Mouse (Mus musculus) myocyte (in vitro differentiated cells): Measurements from ENCODE around the gene Lpar1. TPM values are rescaled to one million over a fixed set of nuclear protein-coding genes. Genes with fewer than 3 reads are reported as not detected.

Source experiments
- H3K27me3 ChIP-seq: one replicate; pipeline ENCODE4 v1.6.1; 2011; ENCODE audit not compliant: control insufficient read depth, insufficient read depth, insufficient read length
- H3K36me3 ChIP-seq: one replicate; pipeline ENCODE4 v1.6.1; 2011; ENCODE audit not compliant: control insufficient read depth, insufficient read depth
- H3K4me2 ChIP-seq: one replicate; pipeline ENCODE4 v1.6.1; 2011; ENCODE audit warnings: low read depth, control low read depth
- H3K4me3 ChIP-seq: one replicate; pipeline ENCODE4 v1.5.1; 2011; ENCODE audit warnings: mild to moderate bottlenecking, control low read depth, moderate library complexity
- H3K79me2 ChIP-seq: one replicate; pipeline ENCODE4 v1.6.1; 2011; ENCODE audit not compliant: control insufficient read depth, insufficient read depth
- H3ac ChIP-seq: one replicate; pipeline ENCODE4 v1.6.1; 2011; ENCODE audit not compliant: control insufficient read depth, insufficient read length
- CEBPB ChIP-seq: IDR thresholded peaks from 2 replicates; pipeline ENCODE4 v1.6.1; 2011; ENCODE audit warnings: mild to moderate bottlenecking, moderate library complexity; ENCODE audit not compliant: poor library complexity, insufficient read depth, severe bottlenecking
- E2F4 ChIP-seq: IDR thresholded peaks from one replicate; pipeline ENCODE4 v1.6.1; 2011; ENCODE audit warnings: mild to moderate bottlenecking, control low read depth, moderate library complexity; ENCODE audit not compliant: insufficient read depth
- MAX ChIP-seq: IDR thresholded peaks from one replicate; pipeline ENCODE4 v1.6.1; 2011; ENCODE audit warnings: low read depth, mild to moderate bottlenecking, control low read depth
- MYOD1 ChIP-seq, 3 experiments: IDR thresholded peaks; one replicate each; pipeline ENCODE4 v1.6.1; 2011; ENCODE audit warnings: control low read depth in 2 of 3, low read depth in 2 of 3, mild to moderate bottlenecking in 2 of 3, moderate library complexity in 1 of 3; ENCODE audit not compliant: insufficient read length in 2 of 3, control insufficient read depth in 1 of 3
- MYOG ChIP-seq, 3 experiments: IDR thresholded peaks; one replicate each; pipeline ENCODE4 v1.6.1; 2011; ENCODE audit warnings: control low read depth in 2 of 3, low read depth in 2 of 3, mild to moderate bottlenecking in 2 of 3; ENCODE audit not compliant: insufficient read length in 2 of 3, control insufficient read depth in 1 of 3, insufficient read depth in 1 of 3
- POLR2A ChIP-seq: IDR thresholded peaks from one replicate; pipeline ENCODE4 v1.6.1; 2011; ENCODE audit warnings: low read depth, mild to moderate bottlenecking, control low read depth, moderate library complexity; ENCODE audit not compliant: insufficient read length
- POLR2AphosphoS2 ChIP-seq: IDR thresholded peaks from one replicate; pipeline ENCODE4 v1.6.1; 2011; ENCODE audit warnings: low read depth, control low read depth; ENCODE audit not compliant: insufficient read length
- REST ChIP-seq: IDR thresholded peaks from one replicate; pipeline ENCODE4 v1.6.1; 2011; ENCODE audit warnings: mild to moderate bottlenecking, control low read depth, moderate library complexity; ENCODE audit not compliant: insufficient read depth, insufficient read length
- SRF ChIP-seq: IDR thresholded peaks from one replicate; pipeline ENCODE4 v1.6.1; 2011; ENCODE audit warnings: low read depth; ENCODE audit not compliant: control insufficient read depth, insufficient read length
- TCF12 ChIP-seq: IDR thresholded peaks from one replicate; pipeline ENCODE4 v1.6.1; 2011; ENCODE audit warnings: mild to moderate bottlenecking, control low read depth; ENCODE audit not compliant: poor library complexity, insufficient read depth, severe bottlenecking
- TCF3 ChIP-seq: IDR thresholded peaks from one replicate; pipeline ENCODE4 v1.6.1; 2011; ENCODE audit warnings: low read depth, control low read depth; ENCODE audit not compliant: insufficient read length
- USF1 ChIP-seq: IDR thresholded peaks from one replicate; pipeline ENCODE4 v1.6.1; 2011; ENCODE audit warnings: low read depth, mild to moderate bottlenecking, control low read depth, moderate library complexity
- polyA plus RNA-seq: library from polyadenylated mRNA; unstranded; fragments of >200 nt; fragmentation: generic; extraction: Trizol; gene quantifications from one replicate; pipeline ENCODE4 v1.2.1, GENCODE M21; 2012; ENCODE audit warnings: missing spikeins

Lpar1 gene
- polyA plus RNA-seq, 1 experiment: 14.1 TPM

DNA sequence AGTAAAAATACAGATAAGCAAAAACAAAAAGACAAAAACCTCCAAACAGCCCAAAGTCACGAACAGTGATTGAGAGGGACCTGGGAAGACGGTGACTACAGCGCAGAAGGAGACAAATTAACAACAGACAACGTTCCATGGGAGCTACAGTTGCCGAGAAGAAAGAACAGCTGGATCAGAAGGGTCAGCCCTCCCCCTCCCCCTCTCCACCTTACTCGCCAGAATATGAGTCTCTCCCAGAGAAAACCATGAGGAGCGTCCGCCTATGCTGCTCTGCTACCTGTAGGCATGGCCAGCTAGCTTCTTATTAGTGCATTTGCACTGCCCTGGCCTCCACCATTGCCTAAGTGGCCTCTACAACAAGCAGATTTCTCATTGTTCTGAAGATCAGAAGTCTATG is 32.6 kb downstream of the Lpar1 start:
- Histone ChIP-seq H3K4me3 (no peak overlapping the region), H3K27me3 (no peaks in the 10 kb centered on the region), H3K79me2 (peaks cover 31% of the 10 kb centered on the region), H3ac (no peak overlapping the region), H3K4me2 (no peak overlapping the region), H3K36me3 (no peaks in the 10 kb centered on the region)
- TF ChIP-seq USF1: no peak
- TF ChIP-seq POLR2AphosphoS2: no peak
- no peak for TF ChIP-seq TCF3

DNA sequence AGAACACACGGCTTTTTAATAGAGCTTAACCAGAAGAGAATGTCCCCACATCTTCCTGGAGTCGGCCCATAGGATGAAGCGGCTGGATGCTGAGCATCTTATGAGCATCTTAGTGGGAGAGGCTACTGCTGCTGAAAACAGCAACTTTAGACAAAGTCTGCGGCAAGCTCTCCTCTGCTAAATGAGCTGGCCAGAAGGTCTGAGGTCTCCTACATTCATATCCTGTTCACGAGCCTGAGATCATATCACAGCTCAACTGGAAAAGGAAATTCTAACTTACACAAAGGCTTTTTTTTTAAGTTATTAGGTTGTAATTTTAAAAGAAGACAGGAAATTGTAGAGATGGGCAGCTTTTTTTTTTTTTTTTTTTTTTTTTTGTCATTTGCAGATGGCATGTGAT is 33.2 kb downstream of the Lpar1 start:
- Histone ChIP-seq H3ac (no peak overlapping the region), H3K4me2 (no peak overlapping the region), H3K79me2 (peaks cover 31% of the 10 kb centered on the region), H3K27me3 (no peaks in the 10 kb centered on the region), H3K36me3 (no peaks in the 10 kb centered on the region), H3K4me3 (no peak overlapping the region)
- TF ChIP-seq MYOG (IDR thresholded peaks at IDR 0.05; ENCODE audit: control insufficient read depth in 1 of 3, insufficient read depth in 1 of 3, insufficient read length in 2 of 3, low read depth in 2 of 3) (no peak), MAX (no peak), TCF12 (no peak), POLR2AphosphoS2 (no peak), SRF (no peak), CEBPB (no peak), REST (no peak), USF1 (no peak), E2F4 (no peak), MYOD1 (IDR thresholded peaks at IDR 0.05; ENCODE audit: control insufficient read depth in 1 of 3, insufficient read length in 2 of 3, low read depth in 2 of 3) (no peak), TCF3 (no peak), POLR2A (no peak)

DNA sequence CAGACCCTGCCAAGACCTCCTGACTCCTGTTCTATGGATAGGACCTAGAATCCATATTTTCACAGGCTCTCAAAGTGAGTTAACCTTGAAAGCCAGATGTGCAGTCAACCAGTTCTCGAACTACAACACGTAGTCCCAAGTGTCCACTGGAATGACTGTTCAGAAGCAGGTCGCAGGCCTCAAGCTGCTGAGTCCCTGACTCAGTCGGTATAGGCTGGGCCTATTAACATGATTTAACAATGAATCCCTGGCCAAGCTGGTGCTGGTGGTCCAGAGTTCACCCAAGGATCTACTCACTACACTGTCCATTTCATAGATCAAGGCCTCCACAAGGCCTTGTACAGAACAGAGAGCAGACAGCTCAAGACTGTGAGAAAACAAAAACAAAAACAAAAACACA is 33.8 kb downstream of the Lpar1 start:
- no peaks in the 10 kb centered on the region for H3K36me3 ChIP-seq
- H3K79me2 ChIP-seq: peaks cover 29% of the 10 kb centered on the region
- H3ac ChIP-seq: no peak overlapping the region
- TF ChIP-seq POLR2AphosphoS2: no peak
- TF ChIP-seq E2F4: no peak
- TF ChIP-seq TCF12: no peak
- TF ChIP-seq POLR2A: no peak
- TF ChIP-seq USF1: no peak
- no peak for TF ChIP-seq TCF3
- no peak for TF ChIP-seq MAX
- TF ChIP-seq MYOG (IDR thresholded peaks at IDR 0.05; ENCODE audit: control insufficient read depth in 1 of 3, insufficient read depth in 1 of 3, insufficient read length in 2 of 3, low read depth in 2 of 3): no peak
- TF ChIP-seq CEBPB: no peak
- TF ChIP-seq SRF: no peak
- no peak for TF ChIP-seq REST
- no peak for TF ChIP-seq MYOD1 (IDR thresholded peaks at IDR 0.05; ENCODE audit: control insufficient read depth in 1 of 3, insufficient read length in 2 of 3, low read depth in 2 of 3)
- no peaks in the 10 kb centered on the region for H3K27me3 ChIP-seq
- H3K4me3 ChIP-seq: no peak overlapping the region
- no peak overlapping the region for H3K4me2 ChIP-seq

DNA sequence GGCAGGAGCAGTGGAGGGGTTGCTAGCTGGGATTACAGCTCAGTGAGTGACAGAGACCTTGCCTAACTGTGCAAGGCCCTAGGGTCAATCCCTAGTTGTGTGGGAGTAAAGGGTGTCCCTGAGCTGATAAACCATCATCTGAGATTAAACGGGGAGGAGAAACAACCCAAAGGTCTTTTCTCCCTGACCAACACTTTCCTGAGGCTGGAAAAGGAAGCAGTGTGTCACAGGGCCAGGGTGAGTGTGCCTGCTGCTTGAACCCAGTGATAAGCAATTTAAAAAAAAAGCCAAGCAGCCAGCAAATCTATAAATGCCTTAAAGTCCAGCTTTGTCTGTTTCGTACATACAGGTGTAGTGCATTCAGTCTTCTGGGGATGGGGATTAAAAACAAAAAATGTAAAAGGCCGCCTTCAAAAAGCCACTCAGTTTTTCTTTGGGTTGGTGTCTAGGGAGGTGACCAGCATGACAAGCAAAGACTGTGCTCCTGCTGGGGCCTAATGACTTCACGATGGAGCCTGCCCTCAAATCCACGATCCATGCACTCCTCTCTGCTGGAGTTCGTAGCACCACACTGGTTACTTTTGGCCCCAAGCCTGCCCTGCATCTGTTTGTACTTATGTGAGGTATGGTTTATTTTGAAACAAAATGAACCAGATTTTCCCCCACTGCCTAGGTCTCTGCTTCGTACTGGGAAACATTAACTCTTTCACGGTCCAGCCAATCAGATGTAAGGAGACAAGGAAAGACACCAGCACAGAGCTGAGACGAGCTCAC is 35.3 kb downstream of the Lpar1 start:
- Histone ChIP-seq H3K27me3 (no peaks in the 10 kb centered on the region), H3K36me3 (no peaks in the 10 kb centered on the region), H3K79me2 (peaks cover 16% of the 10 kb centered on the region), H3ac (no peak overlapping the region), H3K4me2 (no peak overlapping the region), H3K4me3 (no peak overlapping the region)
- TF ChIP-seq TCF3 (no peak), USF1 (no peak), E2F4 (no peak), MAX (no peak), SRF (no peak), POLR2A (no peak), TCF12 (no peak)

GRCm38 (mm10) chr4:58516810-58517209 is 36.9 kb downstream of the Lpar1 start:
- Histone ChIP-seq H3K4me2 (no peak overlapping the region), H3K4me3 (no peak overlapping the region), H3K79me2 (peaks cover 11% of the 10 kb centered on the region), H3K27me3 (no peaks in the 10 kb centered on the region), H3ac (no peak overlapping the region), H3K36me3 (no peaks in the 10 kb centered on the region)
- TF ChIP-seq USF1 (no peak), MYOG (IDR thresholded peaks at IDR 0.05; ENCODE audit: control insufficient read depth in 1 of 3, insufficient read depth in 1 of 3, insufficient read length in 2 of 3, low read depth in 2 of 3) (no peak), REST (no peak), TCF3 (no peak), E2F4 (no peak), TCF12 (no peak), SRF (no peak), CEBPB (no peak), POLR2AphosphoS2 (no peak), POLR2A (no peak), MYOD1 (IDR thresholded peaks at IDR 0.05; ENCODE audit: control insufficient read depth in 1 of 3, insufficient read length in 2 of 3, low read depth in 2 of 3) (no peak), MAX (no peak)
